Mouse (Mus musculus) C2C12 (cell line): ENCODE measurements around the gene Cdr2.

Experiments used
- CEBPB ChIP-seq: IDR thresholded peaks from one replicate; pipeline ENCODE4 v1.6.1; 2011; ENCODE audit warnings: low read depth, mild to moderate bottlenecking, control low read depth, moderate library complexity
- CTCF ChIP-seq: IDR thresholded peaks from one replicate; pipeline ENCODE4 v1.5.1; 2011; ENCODE audit not compliant: control insufficient read depth, insufficient read depth, insufficient read length
- MAX ChIP-seq: IDR thresholded peaks from one replicate; pipeline ENCODE4 v1.6.1; 2011; ENCODE audit warnings: mild to moderate bottlenecking, control low read depth
- MYOD1 ChIP-seq: IDR thresholded peaks from one replicate; pipeline ENCODE4 v1.6.1; 2011; ENCODE audit warnings: low read depth; ENCODE audit not compliant: control insufficient read depth, insufficient read length
- MYOG ChIP-seq: IDR thresholded peaks from one replicate; pipeline ENCODE4 v1.6.1; 2011; ENCODE audit not compliant: control insufficient read depth, insufficient read length; ENCODE audit errors: extremely low read depth
- USF1 ChIP-seq: IDR thresholded peaks from one replicate; pipeline ENCODE4 v1.6.1; 2011; ENCODE audit warnings: low read depth, mild to moderate bottlenecking, control low read depth, moderate library complexity

- TF ChIP-seq MYOD1 (no peak), MAX (no peak), CTCF (no peak), MYOG (no peak), CEBPB (no peak), USF1 (no peak)
These were observed 12.0 kb downstream of the Cdr2 start for GRCm38 (mm10) chr7:120970112-120970511.
